Mouse (Mus musculus): Measurements from ENCODE around the gene Blm.

The Blm gene

DNA sequence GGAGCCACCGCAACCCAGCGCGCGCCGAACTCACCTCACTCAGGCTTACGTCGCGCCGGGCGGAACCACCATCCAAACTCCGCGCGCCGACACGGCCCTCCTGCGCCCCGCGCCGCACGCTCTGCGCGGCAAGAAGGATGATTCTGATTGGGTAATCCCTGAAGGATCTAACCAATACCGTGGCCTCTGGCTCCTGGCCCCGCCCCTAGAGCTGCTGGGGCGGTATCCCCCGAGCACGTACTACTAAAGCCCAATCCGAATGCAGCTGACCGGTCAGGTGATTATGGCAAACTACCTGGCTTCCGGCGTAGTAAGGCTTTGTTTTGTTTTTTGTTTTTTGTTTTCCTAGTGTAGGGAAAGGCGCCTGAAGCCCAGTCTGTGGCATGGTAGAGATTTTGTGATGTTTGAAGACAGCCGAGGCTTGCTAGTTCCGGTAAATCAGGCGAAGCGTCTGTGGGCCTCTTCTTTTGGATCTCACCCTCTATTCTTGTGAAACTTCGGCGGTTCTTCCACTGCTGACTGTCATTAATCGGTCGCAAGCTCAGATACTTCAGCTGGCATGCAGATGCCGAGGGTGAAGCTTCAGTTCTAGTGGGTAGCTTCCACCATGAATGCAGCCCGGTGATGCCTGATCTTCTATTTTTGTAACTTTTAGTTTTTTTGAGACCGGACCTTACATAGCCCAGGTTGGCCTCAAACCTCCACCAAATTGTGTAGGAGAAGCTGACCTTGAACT lies at the start of gene Blm:
Gene Blm, minus strand, starts transcription at position 111 of the 736 bp plus-strand sequence.
- peak; percentile 98 for DNase-seq (ENCODE audit: low read depth, low spot score)

DNA sequence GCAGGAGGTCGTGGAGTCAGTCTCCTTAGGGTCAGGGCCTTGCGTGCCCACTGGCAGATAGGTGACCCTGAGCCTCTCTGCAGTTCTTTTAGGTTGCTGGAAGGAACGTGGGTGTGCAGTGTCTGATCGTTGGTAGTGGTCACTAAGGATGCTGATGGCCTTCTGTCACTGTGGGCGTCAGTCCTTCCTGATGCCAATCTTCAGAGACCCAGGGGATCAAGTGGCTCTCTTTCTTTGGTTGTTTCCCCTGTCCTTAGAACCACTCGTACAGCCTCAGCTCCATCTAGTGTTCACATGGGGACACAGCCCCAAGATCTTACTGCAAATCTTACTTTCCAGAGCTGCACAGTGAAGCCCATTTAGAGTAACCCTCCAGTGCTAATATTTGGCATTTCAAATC lies 49.1 kb upstream of the Blm start:
- DNase-seq (ENCODE audit: low read depth, low spot score), result peak; percentile 61

- no peak for DNase-seq (ENCODE audit: low read depth, low spot score)
Observed at GRCm38 (mm10) chr7:80582821-80583451, 48.0 kb upstream of the Blm start.

- no peak for DNase-seq (ENCODE audit: low read depth, low spot score)
Observed at GRCm38 (mm10) chr7:80580368-80580767, 45.4 kb upstream of the Blm start.

- no peak for DNase-seq (ENCODE audit: low read depth, low spot score)
Observed at GRCm38 (mm10) chr7:80577417-80577980, 42.6 kb upstream of the Blm start.

- no peak for DNase-seq (ENCODE audit: low read depth, low spot score)
Observed at GRCm38 (mm10) chr7:80576626-80577025, 41.7 kb upstream of the Blm start.

DNA sequence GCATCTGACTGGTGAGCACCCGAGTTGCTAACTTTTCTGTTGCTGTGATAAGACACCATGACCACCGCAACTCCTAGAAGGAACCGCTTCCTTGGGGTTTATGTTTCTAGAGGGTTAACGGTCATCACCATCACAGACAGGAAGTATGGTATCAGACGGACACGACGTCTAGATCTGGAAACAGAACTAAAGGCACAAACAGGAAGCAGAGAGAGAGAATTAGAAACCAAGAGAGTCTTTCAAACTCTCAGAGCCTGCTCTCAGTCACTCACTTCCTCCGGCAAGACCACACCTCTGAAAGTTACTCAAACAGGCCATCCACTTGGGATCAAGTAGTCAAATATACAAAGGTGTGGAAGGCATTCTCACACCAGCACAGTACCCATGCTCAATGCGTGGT lies 40.8 kb upstream of the Blm start:
- no peak for DNase-seq (ENCODE audit: low read depth, low spot score)

GRCm38 (mm10) chr7:80573076-80573475 lies 38.2 kb upstream of the Blm start:
- DNase-seq (ENCODE audit: low read depth, low spot score), result no peak

GRCm38 (mm10) chr7:80567982-80568381 lies 33.1 kb upstream of the Blm start:
- DNase-seq (ENCODE audit: low read depth, low spot score), result no peak

GRCm38 (mm10) chr7:80561931-80562330 lies 27.0 kb upstream of the Blm start:
- no peak for DNase-seq (ENCODE audit: low read depth, low spot score)

- no peak for DNase-seq (ENCODE audit: low read depth, low spot score)
Observed at GRCm38 (mm10) chr7:80561271-80561670, 26.4 kb upstream of the Blm start.

- no peak for DNase-seq (ENCODE audit: low read depth, low spot score)
Observed at GRCm38 (mm10) chr7:80558572-80558971, 23.7 kb upstream of the Blm start.

DNA sequence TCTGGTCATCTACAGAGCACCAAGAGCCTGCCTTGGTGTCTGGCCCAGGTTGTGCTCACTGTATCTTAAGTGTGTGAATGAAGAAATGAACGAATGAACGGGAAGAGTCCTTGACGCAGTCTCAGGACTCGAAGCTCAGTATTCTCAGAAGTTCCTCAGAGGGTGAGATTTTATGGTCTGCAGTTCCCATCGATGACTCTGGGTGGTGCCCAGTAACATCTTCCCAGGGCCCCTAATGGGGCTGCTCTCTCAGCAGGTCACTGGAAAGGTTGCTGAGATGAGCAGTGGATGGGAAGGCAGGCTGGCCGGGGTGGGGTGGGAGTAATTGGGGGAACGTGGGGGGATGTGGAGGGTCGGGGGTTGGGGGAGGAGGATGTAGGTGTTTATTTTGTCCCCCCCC lies 23.2 kb upstream of the Blm start:
- DNase-seq (ENCODE audit: low read depth, low spot score), result no peak

- no peak for DNase-seq (ENCODE audit: low read depth, low spot score)
Observed at GRCm38 (mm10) chr7:80557161-80557560, 22.2 kb upstream of the Blm start.

DNA sequence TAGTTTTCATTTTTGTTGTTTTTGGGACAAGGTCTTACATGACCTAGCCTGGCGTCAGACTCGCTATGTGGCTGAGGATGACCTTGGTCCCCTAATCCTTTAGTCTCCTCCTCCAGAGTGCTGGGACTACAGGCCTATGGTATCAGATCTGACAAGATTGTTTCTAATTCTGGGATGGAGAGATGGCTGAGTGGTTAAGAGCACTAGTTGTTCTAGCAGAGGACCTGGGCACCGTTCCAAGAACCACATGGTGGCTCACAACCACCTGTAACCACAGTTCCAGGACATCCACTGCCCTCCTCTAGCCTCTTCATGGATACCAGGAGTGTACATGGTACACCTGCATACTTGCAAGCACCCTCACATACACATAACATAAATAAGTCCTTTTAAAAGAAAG lies 21.2 kb upstream of the Blm start:
- DNase-seq (ENCODE audit: low read depth, low spot score), result no peak

- no peak for DNase-seq (ENCODE audit: low read depth, low spot score)
Observed at GRCm38 (mm10) chr7:80555146-80555545, 20.2 kb upstream of the Blm start.

DNA sequence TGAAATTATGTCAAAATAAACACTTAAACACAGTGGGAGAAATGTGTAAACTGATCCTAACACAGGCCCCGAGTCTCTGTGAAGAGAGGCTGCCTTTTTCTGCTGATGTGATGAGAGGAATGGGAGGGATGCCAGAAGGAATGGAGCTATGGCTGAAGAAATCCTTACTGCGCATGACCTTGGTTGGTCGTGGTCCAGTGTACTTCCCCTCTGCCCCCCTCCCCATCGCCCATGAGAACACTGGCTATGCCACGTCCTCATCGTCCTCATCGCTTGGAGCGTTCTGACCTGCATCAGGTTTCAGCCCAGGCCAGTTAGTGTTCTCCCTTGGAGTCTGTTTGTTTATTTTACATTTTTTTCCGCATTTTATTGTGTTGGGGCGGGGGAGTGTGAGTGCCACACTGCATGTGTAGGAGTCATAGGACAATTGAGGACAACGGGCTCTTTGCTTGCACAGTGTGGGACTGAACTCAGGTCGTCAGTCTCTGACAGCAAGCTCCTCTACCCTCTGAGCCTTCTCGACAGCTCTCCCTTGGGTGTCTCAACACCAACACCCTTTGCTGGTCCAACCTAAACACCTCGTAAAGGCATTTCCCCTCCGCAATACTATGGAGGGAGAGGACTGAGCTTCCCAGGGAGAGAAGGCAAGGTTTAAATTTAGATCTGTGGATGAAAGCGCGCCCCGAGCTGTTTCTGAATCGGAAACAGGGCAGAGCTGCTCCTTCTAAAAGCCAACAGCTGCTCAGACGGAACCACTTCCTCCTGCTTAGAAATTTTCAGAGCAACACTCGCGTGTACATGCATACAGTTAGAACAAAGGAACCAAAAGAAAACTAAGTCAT lies 19.5 kb upstream of the Blm start:
- no peak for DNase-seq (ENCODE audit: low read depth, low spot score)

DNA sequence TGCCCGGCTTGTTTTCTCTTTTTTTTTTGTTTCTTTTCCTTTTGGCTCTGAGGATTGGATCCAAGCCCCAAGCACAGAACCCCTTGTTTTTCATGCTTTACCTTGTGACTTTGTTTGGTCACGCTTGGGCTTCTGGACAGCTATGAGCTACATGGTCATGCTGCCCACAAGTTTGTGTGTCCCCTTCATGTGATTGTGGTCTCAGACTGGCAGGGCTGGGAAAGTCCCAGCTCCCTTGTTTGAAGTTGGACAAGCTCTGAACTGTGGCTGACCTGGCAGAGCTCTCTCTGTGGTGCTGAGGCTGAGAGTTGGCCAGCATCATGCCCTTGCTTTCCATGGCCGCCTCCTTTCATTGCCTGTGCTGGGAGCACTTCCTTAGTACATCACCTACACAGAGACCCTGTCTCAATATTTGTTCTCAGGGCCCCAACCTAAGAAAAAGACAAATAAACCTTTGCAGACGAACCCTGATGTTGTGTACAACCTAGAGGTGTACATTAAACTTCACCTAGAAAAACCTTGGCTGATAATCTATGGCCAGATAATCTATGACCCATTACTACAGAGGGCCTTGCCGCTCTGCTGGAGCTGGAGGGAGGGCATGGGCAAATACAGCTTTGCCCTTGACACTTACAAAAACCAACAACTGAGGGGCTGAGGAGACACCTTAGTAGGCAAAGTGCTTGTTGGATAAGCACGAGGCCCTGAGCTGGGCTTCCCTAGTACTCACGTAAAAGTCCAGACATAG lies 13.8 kb upstream of the Blm start:
- DNase-seq (ENCODE audit: low read depth, low spot score), result no peak

DNA sequence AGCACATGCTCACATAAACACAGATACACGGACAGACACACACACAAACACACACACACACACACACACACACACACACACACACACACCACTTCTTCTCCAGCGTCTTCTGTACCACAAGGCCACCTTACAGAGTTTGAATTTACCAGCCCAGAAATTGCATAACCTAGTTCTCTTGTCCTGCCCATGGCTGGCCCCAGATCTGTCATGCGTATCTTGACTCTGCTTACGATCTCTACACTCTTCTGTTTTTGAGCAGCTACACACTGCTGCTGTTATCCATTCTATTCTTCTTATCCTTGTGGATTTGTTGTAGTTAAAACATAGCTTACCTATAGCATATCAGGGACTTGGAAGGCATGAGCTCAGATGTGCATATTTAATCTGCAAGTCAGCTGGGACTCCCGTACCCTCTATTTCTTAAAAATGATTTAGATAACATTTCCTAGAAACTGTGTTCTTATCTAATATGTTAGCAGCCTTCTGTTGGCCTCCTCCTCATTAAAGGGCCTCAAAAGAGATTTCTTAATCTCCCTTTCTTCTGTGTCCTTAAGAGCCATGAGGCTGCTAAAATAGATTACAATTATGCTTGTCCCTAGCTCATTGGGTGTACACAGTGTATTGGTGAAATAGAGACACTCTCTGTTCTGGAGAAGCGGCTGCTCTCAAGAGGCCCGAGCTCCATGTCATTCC lies 7.4 kb upstream of the Blm start:
- no peak for DNase-seq (ENCODE audit: low read depth, low spot score)

GRCm38 (mm10) chr7:80539581-80539980 lies 4.7 kb upstream of the Blm start:
- no peak for DNase-seq (ENCODE audit: low read depth, low spot score)
